Mouse (Mus musculus) liver, postnatal 0 days (tissue): ENCODE measurements at regions not wholly inside any gene's neighbourhood (a gene's known extent, or its start where the extent isn't known, plus 50 kb on each side); places are given as distances from the start of the nearest gene placed in this dataset.

Source experiments
- CTCF ChIP-seq: sonication (generic); IDR thresholded peaks from 2 replicates; pipeline ENCODE4 v1.5.1; 2016; ENCODE audit warnings: antibody characterized with exemption, low read depth
- EP300 ChIP-seq: IDR thresholded peaks from 2 replicates; pipeline ENCODE4 v1.6.1; 2016; ENCODE audit warnings: antibody characterized with exemption, low read depth, mild to moderate bottlenecking

DNA sequence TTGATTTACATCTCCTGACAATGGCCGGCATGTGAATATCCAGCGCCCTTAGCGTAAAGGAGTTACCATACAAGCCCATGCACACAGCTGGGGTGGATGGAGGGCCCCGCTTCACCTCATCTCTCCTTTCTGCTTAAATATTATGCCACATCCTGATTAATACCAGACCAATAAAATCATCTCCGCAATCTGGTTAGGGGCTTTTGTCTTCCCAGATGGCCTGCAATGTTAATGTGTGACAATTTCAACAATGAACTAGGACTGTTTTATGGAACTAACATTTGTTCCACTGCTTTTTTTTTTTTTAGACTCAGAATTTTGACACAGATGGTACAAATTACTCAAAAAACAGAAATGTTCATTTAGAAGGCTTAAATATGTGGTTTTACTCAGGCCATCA lies 97.5 kb upstream of the Zfp536 start:
- TF ChIP-seq CTCF (no peak), EP300 (no peak)
